Mouse (Mus musculus) limb, embryonic 11.5 days (tissue): ENCODE measurements around the gene Tulp4. TPM values are rescaled to one million over a fixed set of nuclear protein-coding genes. Genes with fewer than 3 reads are reported as not detected.

Source experiments
- ATAC-seq: fragments of 200-750 bp; cut with Nextera tagmentation; 2 replicates; pipeline ENCODE4 v1.8.0; 2017; ENCODE audit warnings: low read depth; ENCODE audit not compliant: insufficient number of reproducible peaks, low FRiP score, low TSS enrichment
- DNase-seq: peaks from one replicate; pipeline ENCODE4 v3.0.0-alpha.2; 2015; ENCODE audit warnings: low spot score
- H3K27ac ChIP-seq: fragments of 300-500 bp; sonication (generic); replicated peaks from 2 replicates; pipeline ENCODE4 v1.5.1; 2014; ENCODE audit warnings: low read depth, mild to moderate bottlenecking, low read length
- H3K27me3 ChIP-seq: fragments of 300-500 bp; sonication (generic); 2 replicates; pipeline ENCODE4 v1.6.1; 2014; ENCODE audit warnings: mild to moderate bottlenecking, low read length, mixed read lengths; ENCODE audit not compliant: control insufficient read depth, insufficient read depth
- H3K36me3 ChIP-seq: fragments of 300-500 bp; sonication (generic); 2 replicates; pipeline ENCODE4 v1.6.1; 2014; ENCODE audit warnings: mild to moderate bottlenecking, low read length, moderate library complexity, mixed read lengths; ENCODE audit not compliant: control insufficient read depth, insufficient read depth
- H3K4me1 ChIP-seq: fragments of 300-500 bp; sonication (generic); 2 replicates; pipeline ENCODE4 v1.6.1; 2014; ENCODE audit warnings: low read length, mixed read lengths; ENCODE audit not compliant: control insufficient read depth, insufficient read depth
- H3K4me2 ChIP-seq: fragments of 300-500 bp; sonication (generic); 2 replicates; pipeline ENCODE4 v1.6.1; 2014; ENCODE audit warnings: low read depth, mild to moderate bottlenecking, moderate library complexity; ENCODE audit not compliant: severe bottlenecking
- H3K4me3 ChIP-seq: fragments of 300-500 bp; sonication (generic); 2 replicates; pipeline ENCODE4 v1.5.1; 2014; ENCODE audit warnings: low read depth, low read length
- H3K9ac ChIP-seq: fragments of 300-500 bp; sonication (generic); 2 replicates; pipeline ENCODE4 v1.6.1; 2014; ENCODE audit warnings: mild to moderate bottlenecking, low read length
- H3K9me3 ChIP-seq: fragments of 300-500 bp; sonication (generic); 2 replicates; pipeline ENCODE4 v1.6.1; 2016; ENCODE audit warnings: low read length; ENCODE audit not compliant: control insufficient read depth
- WGBS: fragments of 180-500 bp; shearing (Covaris S2); extraction: QIAGEN DNeasy Blood & Tissue Kit; methylation state at CpG from one replicate; pipeline ENCODE4 v1.1.7; 2014; 5-methylcytosine and 5-hydroxymethylcytosine counted together
- polyA plus RNA-seq: library from polyadenylated mRNA; unstranded; fragments of >200 nt; fragmentation: Nextera tagmentation; extraction: Ambion mirVana; gene quantifications from 2 replicates; pipeline ENCODE4 v1.2.1, GENCODE M21; 2014

The Tulp4 gene
- polyA plus RNA-seq, 1 experiment from 2014 or later, result 94.9 TPM

GRCm38 (mm10) chr17:6162761-6163160 is 56.5 kb downstream of the Tulp4 start:
- 85% methylated on average over 1 of the region's 1 CpGs for WGBS
- Histone ChIP-seq H3K9ac (no peak overlapping the region), H3K4me2 (no peak overlapping the region), H3K4me3 (no peak overlapping the region), H3K27me3 (no peaks in the 10 kb centered on the region), H3K27ac (no peak overlapping the region), H3K4me1 (no peaks in the 10 kb centered on the region), H3K9me3 (no peaks in the 10 kb centered on the region), H3K36me3 (no peaks in the 10 kb centered on the region)
- DNase-seq (no peak), ATAC-seq (no peak)

GRCm38 (mm10) chr17:6164911-6165310 is 58.7 kb downstream of the Tulp4 start:
- Histone ChIP-seq H3K9me3 (no peaks in the 10 kb centered on the region), H3K27ac (no peak overlapping the region), H3K4me3 (no peak overlapping the region), H3K27me3 (no peaks in the 10 kb centered on the region), H3K4me2 (no peak overlapping the region), H3K4me1 (no peaks in the 10 kb centered on the region), H3K36me3 (no peaks in the 10 kb centered on the region), H3K9ac (no peak overlapping the region)
- 70% methylated on average over 4 of the region's 4 CpGs for WGBS
- no peak for DNase-seq
- no peak for ATAC-seq

- Histone ChIP-seq H3K27ac (no peak overlapping the region), H3K9ac (no peak overlapping the region), H3K9me3 (no peaks in the 10 kb centered on the region), H3K4me2 (no peak overlapping the region), H3K4me1 (no peaks in the 10 kb centered on the region), H3K4me3 (no peak overlapping the region), H3K36me3 (peaks cover 3% of the 10 kb centered on the region; the same call in 1 of the 2 replicates), H3K27me3 (no peaks in the 10 kb centered on the region)
- DNase-seq (no peak), ATAC-seq (no peak)
- WGBS, result 47% methylated on average over 7 of the region's 7 CpGs
Measured at GRCm38 (mm10) chr17:6172440-6172839, 66.2 kb downstream of the Tulp4 start.

GRCm38 (mm10) chr17:6172926-6173690 is 66.9 kb downstream of the Tulp4 start:
- Histone ChIP-seq H3K9ac (no peak overlapping the region), H3K4me2 (no peak overlapping the region), H3K4me3 (no peak overlapping the region), H3K9me3 (no peaks in the 10 kb centered on the region), H3K4me1 (0 out of 2 replicates have a peak, but pooled peaks cover 3% of the 10 kb centered on the region), H3K27ac (no peak overlapping the region), H3K36me3 (peaks cover 3% of the 10 kb centered on the region; the same call in 1 of the 2 replicates), H3K27me3 (no peaks in the 10 kb centered on the region)
- ATAC-seq, result no peak
- WGBS, result 69% methylated on average over 5 of the region's 5 CpGs
- DNase-seq, result peak; percentile 25

GRCm38 (mm10) chr17:6174574-6174973 is 68.3 kb downstream of the Tulp4 start:
- Histone ChIP-seq H3K27ac (no peak overlapping the region), H3K4me3 (no peak overlapping the region), H3K9ac (no peak overlapping the region), H3K9me3 (no peaks in the 10 kb centered on the region), H3K36me3 (peaks cover 5% of the 10 kb centered on the region), H3K27me3 (no peaks in the 10 kb centered on the region), H3K4me2 (no peak overlapping the region), H3K4me1 (0 out of 2 replicates have a peak, but pooled peaks cover 6% of the 10 kb centered on the region)
- ATAC-seq (no peak), DNase-seq (no peak)
- 68% methylated on average over 1 of the region's 1 CpGs for WGBS

GRCm38 (mm10) chr17:6178564-6179267 is 72.5 kb downstream of the Tulp4 start:
- 82% methylated on average over 6 of the region's 6 CpGs for WGBS
- Histone ChIP-seq H3K4me3 (no peak overlapping the region), H3K27ac (no peak overlapping the region), H3K9ac (no peak overlapping the region), H3K4me2 (no peak overlapping the region), H3K9me3 (no peaks in the 10 kb centered on the region), H3K27me3 (no peaks in the 10 kb centered on the region), H3K4me1 (0 out of 2 replicates have a peak, but pooled peaks cover 6% of the 10 kb centered on the region), H3K36me3 (peaks cover 6% of the 10 kb centered on the region)
- DNase-seq (no peak), ATAC-seq (no peak)

GRCm38 (mm10) chr17:6179389-6179788 is 73.2 kb downstream of the Tulp4 start:
- no peaks in the 10 kb centered on the region for H3K27me3 ChIP-seq
- no peak overlapping the region for H3K27ac ChIP-seq
- no peaks in the 10 kb centered on the region for H3K9me3 ChIP-seq
- no peak for DNase-seq
- H3K4me3 ChIP-seq, result no peak overlapping the region
- no peak for ATAC-seq
- no peak overlapping the region for H3K4me2 ChIP-seq
- peaks cover 6% of the 10 kb centered on the region for H3K36me3 ChIP-seq
- WGBS, result 60% methylated on average over 4 of the region's 4 CpGs
- 0 out of 2 replicates have a peak, but pooled peaks cover 6% of the 10 kb centered on the region for H3K4me1 ChIP-seq
- no peak overlapping the region for H3K9ac ChIP-seq

GRCm38 (mm10) chr17:6180421-6180820 is 74.2 kb downstream of the Tulp4 start:
- Histone ChIP-seq H3K27me3 (no peaks in the 10 kb centered on the region), H3K36me3 (peaks cover 6% of the 10 kb centered on the region), H3K4me3 (no peak overlapping the region), H3K9ac (no peak overlapping the region), H3K9me3 (no peaks in the 10 kb centered on the region), H3K4me1 (0 out of 2 replicates have a peak, but pooled peaks cover 6% of the 10 kb centered on the region), H3K27ac (no peak overlapping the region), H3K4me2 (no peak overlapping the region)
- ATAC-seq, result no peak
- no peak for DNase-seq
- 72% methylated on average over 3 of the region's 3 CpGs for WGBS
